9 mouse cellular contexts compared by ENCODE assay signal in genomic region chr3:95965518-95966451, GRCm38 (mm10). TPM values are rescaled to one million over a fixed set of nuclear protein-coding genes. Genes with fewer than 3 reads are reported as not detected.
DNase-seq lines count a peak whose midpoint lies in the region; ATAC-seq lines count a peak whose summit lies in the region.
"Had no signal": no experiment of that assay in that cellular context is flagged by ENCODE, and none has a peak within 500 bp of the region (broad histone marks: within the 10 kb centered on the region; RNA-seq: fewer than 3 reads in every experiment).

No protein-coding gene starts in this region.

- H3K4me1 ChIP-seq in forebrain, embryonic 13.5 days = peaks cover 5% of the 10 kb centered on the region; the same call in 1 of the 2 replicates
- peaks cover 19% of the 10 kb centered on the region for H3K4me1 ChIP-seq in forebrain, embryonic 10.5 days
- peaks cover 6% of the 10 kb centered on the region for H3K4me1 ChIP-seq in neural tube, embryonic 15.5 days

- DNase-seq in forebrain, embryonic 10.5 days (ENCODE audit: extremely low spot score, low spot score) = no peak
- DNase-seq in right cerebral cortex, adult 2 months (ENCODE audit: low spot score in 2 of 2) = peak; percentile 62 to 68
- no peak for DNase-seq in right cerebral cortex, postnatal 14 days
- DNase-seq in left cerebral cortex, postnatal 36 days (ENCODE audit: low spot score in 2 of 2) = peak; percentile 54 to 74
- DNase-seq in adrenal gland, adult 18-20 months (ENCODE audit: low spot score in 2 of 2) = no peak

- peak; percentile 59; the same call in 1 of the 2 replicates for ATAC-seq in forebrain, embryonic 13.5 days
- ATAC-seq in granulocyte monocyte progenitor cell, adult 5-6 weeks (replicated peaks; ENCODE audit: poor library complexity, severe bottlenecking) = peak; percentile 42
- peak; percentile 68 for ATAC-seq in neural tube, embryonic 15.5 days (ENCODE audit: low FRiP score)

- no peaks in the 10 kb centered on the region for H3K9me3 ChIP-seq in forebrain, embryonic 13.5 days (replicated peaks)
- no peaks in the 10 kb centered on the region for H3K9me3 ChIP-seq in forebrain, embryonic 10.5 days
- no peaks in the 10 kb centered on the region for H3K9me3 ChIP-seq in neural tube, embryonic 15.5 days (replicated peaks)
- H3K9me3 ChIP-seq: G1E had no signal

- intact Hi-C loops in left cerebral cortex, postnatal 36 days (cut with DNase I) = loop anchor here (1.0 to 5.0 kb wide), 2 partner anchors 87 to 182 kb away; no protein-coding TSS in a partner anchor

- peak overlapping the region; percentile 42 for H3K4me2 ChIP-seq in forebrain, embryonic 13.5 days
- H3K4me2 ChIP-seq in neural tube, embryonic 15.5 days = peak overlapping the region; percentile 55

- no peaks in the 10 kb centered on the region for H3K27me3 ChIP-seq in forebrain, embryonic 13.5 days
- no peaks in the 10 kb centered on the region; the same call in 1 of the 2 replicates for H3K27me3 ChIP-seq in forebrain, embryonic 10.5 days (ENCODE audit: poor library complexity, severe bottlenecking)
- no peaks in the 10 kb centered on the region for H3K27me3 ChIP-seq in neural tube, embryonic 15.5 days (replicated peaks)

- no peak overlapping the region for H3K27ac ChIP-seq in forebrain, embryonic 13.5 days
- H3K27ac ChIP-seq in forebrain, embryonic 10.5 days = no peak overlapping the region
- no peak overlapping the region for H3K27ac ChIP-seq in neural tube, embryonic 15.5 days (replicated peaks)

- no peak overlapping the region for H3K4me3 ChIP-seq in forebrain, embryonic 13.5 days
- no peak overlapping the region; the same call in 1 of the 2 replicates for H3K4me3 ChIP-seq in forebrain, embryonic 10.5 days
- peak overlapping the region; percentile 28 for H3K4me3 ChIP-seq in neural tube, embryonic 15.5 days (replicated peaks)

- WGBS in forebrain, embryonic 13.5 days = 10% methylated on average over 7 of the region's 7 CpGs
- WGBS in forebrain, embryonic 10.5 days = 17% methylated on average over 7 of the region's 7 CpGs
- 11% methylated on average over 7 of the region's 7 CpGs for WGBS in neural tube, embryonic 15.5 days

- H3K9ac ChIP-seq in forebrain, embryonic 13.5 days = no peak overlapping the region
- peak overlapping the region; percentile 41; the same call in 1 of the 2 replicates for H3K9ac ChIP-seq in neural tube, embryonic 15.5 days (replicated peaks)

- H3K36me3 ChIP-seq in forebrain, embryonic 13.5 days (ENCODE audit: poor library complexity, severe bottlenecking) = no peaks in the 10 kb centered on the region
- H3K36me3 ChIP-seq in forebrain, embryonic 10.5 days (replicated peaks) = no peaks in the 10 kb centered on the region
- H3K36me3 ChIP-seq in neural tube, embryonic 15.5 days = no peaks in the 10 kb centered on the region
- H3K36me3 ChIP-seq: G1E had no signal

RNA-seq across cellular contexts. Expression of gene Plekho1, which starts 30.0 kb away (rescaled TPM):
- polyA plus RNA-seq in forebrain, embryonic 13.5 days (2015; fragmentation: Nextera tagmentation; extraction: Ambion mirVana) = 80.4 and 85.1 TPM in 2 replicates
- polyA plus RNA-seq in forebrain, embryonic 10.5 days (2016; fragmentation: Nextera tagmentation; extraction: Ambion mirVana) = 66.0 and 69.1 TPM in 2 replicates
- 45.7 and 59.7 TPM in 2 replicates for total RNA-seq in granulocyte monocyte progenitor cell, adult 5-6 weeks (2014; fragmentation: Nextera tagmentation)
- 30.2 and 31.3 TPM in 2 replicates for total RNA-seq in granulocyte monocyte progenitor cell, adult 5-6 weeks (2017)
- total RNA-seq in left cerebral cortex, postnatal 36 days (2021) = 10 to 100 TPM; 80.1 to 93.9 TPM
- polyA plus RNA-seq in neural tube, embryonic 15.5 days (2015; fragmentation: Nextera tagmentation; extraction: Ambion mirVana) = 46.7 and 48.6 TPM in 2 replicates
- total RNA-seq in adrenal gland, adult 18-20 months (2021) = 10 to 100 TPM; 20.9 to 32.2 TPM

RNA-seq across cellular contexts. Expression of gene Anp32e, which starts 36.7 kb away (rescaled TPM):
- 322 and 341 TPM in 2 replicates for polyA plus RNA-seq in forebrain, embryonic 13.5 days (2015; fragmentation: Nextera tagmentation; extraction: Ambion mirVana)
- polyA plus RNA-seq in forebrain, embryonic 10.5 days (2016; fragmentation: Nextera tagmentation; extraction: Ambion mirVana) = 421 and 423 TPM in 2 replicates
- total RNA-seq in granulocyte monocyte progenitor cell, adult 5-6 weeks (2014; fragmentation: Nextera tagmentation) = 159 and 191 TPM in 2 replicates
- total RNA-seq in granulocyte monocyte progenitor cell, adult 5-6 weeks (2017) = 445 and 523 TPM in 2 replicates
- 10 to 100 TPM; 87.9 to 91.2 TPM for total RNA-seq in left cerebral cortex, postnatal 36 days (2021)
- polyA plus RNA-seq in neural tube, embryonic 15.5 days (2015; fragmentation: Nextera tagmentation; extraction: Ambion mirVana) = 99.6 and 157 TPM in 2 replicates
- total RNA-seq in adrenal gland, adult 18-20 months (2021) = 100 to 1,000 TPM in 1 of 2 experiments, 10 to 100 TPM in 1; 92.2 to 101 TPM

Comparison
In these comparisons a context has a peak if more than half of its experiments do, and no peak if none do; other contexts are left out.
1. DNase-seq: peak in right cerebral cortex, adult 2 months (2 of 2) and left cerebral cortex, postnatal 36 days (2 of 2); none in forebrain, embryonic 10.5 days (single experiment), right cerebral cortex, postnatal 14 days (single experiment) and adrenal gland, adult 18-20 months (0 of 2).
2. Peak in every context shown above with its lines, with median percentiles within 50 percentile points of each other: ATAC-seq.